Mouse (Mus musculus) G1E (cell line): Measurements from ENCODE around the gene Grik4. TPM values are rescaled to one million over a fixed set of nuclear protein-coding genes. Genes with fewer than 3 reads are reported as not detected.

ENCODE experiments used
- ATAC-seq: 2 replicates; pipeline ENCODE4 v1.8.0; 2016; ENCODE audit warnings: mild to moderate bottlenecking; ENCODE audit not compliant: insufficient number of reproducible peaks, poor library complexity, low FRiP score, severe bottlenecking; ENCODE audit errors: extremely low read depth
- DNase-seq: peaks from one replicate; pipeline ENCODE4 v3.0.0; 2012; ENCODE audit warnings: low spot score
- H3K27me3 ChIP-seq: 2 replicates; pipeline ENCODE4 v1.6.1; 2012; ENCODE audit warnings: mild to moderate bottlenecking, low read length, inconsistent platforms; ENCODE audit not compliant: insufficient read depth
- H3K36me3 ChIP-seq: replicated peaks from 2 replicates; pipeline ENCODE3; 2012; ENCODE audit warnings: mild to moderate bottlenecking, inconsistent platforms
- H3K4me1 ChIP-seq: 2 replicates; pipeline ENCODE4 v1.6.1; 2012; ENCODE audit warnings: low read depth, low read length, inconsistent platforms, mixed read lengths; ENCODE audit not compliant: insufficient read depth
- H3K4me3 ChIP-seq: 2 replicates; pipeline ENCODE4 v1.5.1; 2012; ENCODE audit warnings: low read depth, mild to moderate bottlenecking, inconsistent platforms, low read length, moderate library complexity, mixed read lengths
- H3K9me3 ChIP-seq: replicated peaks from 2 replicates; pipeline ENCODE4 v1.6.1; 2012; ENCODE audit warnings: inconsistent platforms
- CTCF ChIP-seq: IDR thresholded peaks from 2 replicates; pipeline ENCODE4 v1.5.1; 2012; ENCODE audit warnings: low read depth, low read length, inconsistent platforms, mixed read lengths
- GATA1 ChIP-seq: IDR thresholded peaks from 2 replicates; pipeline ENCODE4 v1.6.1; 2012; ENCODE audit warnings: borderline replicate concordance, low read length, inconsistent platforms, mixed read lengths
- GATA2 ChIP-seq: IDR thresholded peaks from 2 replicates; pipeline ENCODE4 v1.6.1; 2012; ENCODE audit warnings: low read depth, low read length, inconsistent platforms, borderline replicate concordance
- POLR2AphosphoS5 ChIP-seq: IDR thresholded peaks from 2 replicates; pipeline ENCODE4 v1.6.1; 2012; ENCODE audit warnings: low read depth, low read length, inconsistent platforms; ENCODE audit not compliant: insufficient replicate concordance
- TAL1 ChIP-seq: conservative IDR thresholded peaks from 2 replicates; pipeline ENCODE4 v1.6.1; 2012; ENCODE audit warnings: low read depth, low read length, inconsistent platforms, mixed read lengths
- polyA plus RNA-seq: library from polyadenylated mRNA; stranded (reverse); fragments of >175 nt; gene quantifications from 2 replicates; pipeline ENCODE4 v1.2.3, GENCODE M21; 2012
- total RNA-seq, 2 experiments: library from RNA; stranded (forward) in 1 of 2; stranded (reverse) in 1 of 2; fragments of 200-1000 nt in 1 of 2; fragments of >200 nt in 1 of 2; fragmentation: Nextera tagmentation in 1 of 2; gene quantifications; 2 replicates each; pipeline ENCODE4 v1.2.3; 2014 to 2017

Gene Grik4
- total and polyA plus RNA-seq, 3 experiments, result under 0.01 TPM; not detected in 2

GRCm38 (mm10) chr9:42887930-42888329, 56.4 kb downstream of the Grik4 start:
- Histone ChIP-seq H3K4me3 (no peak overlapping the region), H3K9me3 (peaks cover 14% of the 10 kb centered on the region), H3K4me1 (no peaks in the 10 kb centered on the region), H3K27me3 (no peaks in the 10 kb centered on the region), H3K36me3 (no peaks in the 10 kb centered on the region)
- TF ChIP-seq TAL1, result no peak
- TF ChIP-seq GATA1, result no peak
- TF ChIP-seq POLR2AphosphoS5, result no peak
- TF ChIP-seq CTCF, result no peak
- no peak for TF ChIP-seq GATA2
- ATAC-seq, result no peak
- DNase-seq, result no peak

- Histone ChIP-seq H3K36me3 (no peaks in the 10 kb centered on the region), H3K27me3 (no peaks in the 10 kb centered on the region), H3K4me3 (no peak overlapping the region), H3K4me1 (no peaks in the 10 kb centered on the region), H3K9me3 (peaks cover 11% of the 10 kb centered on the region)
- TF ChIP-seq GATA1 (no peak), CTCF (no peak), POLR2AphosphoS5 (no peak), GATA2 (no peak), TAL1 (no peak)
- ATAC-seq (no peak), DNase-seq (no peak)
Measured at GRCm38 (mm10) chr9:42886112-42886766, 58.1 kb downstream of the Grik4 start.

GRCm38 (mm10) chr9:42885566-42885965, 58.7 kb downstream of the Grik4 start:
- no peak overlapping the region for H3K4me3 ChIP-seq
- no peaks in the 10 kb centered on the region for H3K27me3 ChIP-seq
- no peak for TF ChIP-seq CTCF
- no peak for TF ChIP-seq GATA2
- no peak for TF ChIP-seq TAL1
- no peak for TF ChIP-seq POLR2AphosphoS5
- no peak for TF ChIP-seq GATA1
- no peaks in the 10 kb centered on the region for H3K4me1 ChIP-seq
- peaks cover 9% of the 10 kb centered on the region for H3K9me3 ChIP-seq
- ATAC-seq (no peak), DNase-seq (no peak)
- no peaks in the 10 kb centered on the region for H3K36me3 ChIP-seq

GRCm38 (mm10) chr9:42885123-42885522, 59.2 kb downstream of the Grik4 start:
- Histone ChIP-seq H3K36me3 (no peaks in the 10 kb centered on the region), H3K4me1 (no peaks in the 10 kb centered on the region), H3K27me3 (no peaks in the 10 kb centered on the region), H3K9me3 (peaks cover 8% of the 10 kb centered on the region), H3K4me3 (no peak overlapping the region)
- TF ChIP-seq TAL1 (no peak), POLR2AphosphoS5 (no peak)
- ATAC-seq, result no peak
- DNase-seq, result no peak

DNA sequence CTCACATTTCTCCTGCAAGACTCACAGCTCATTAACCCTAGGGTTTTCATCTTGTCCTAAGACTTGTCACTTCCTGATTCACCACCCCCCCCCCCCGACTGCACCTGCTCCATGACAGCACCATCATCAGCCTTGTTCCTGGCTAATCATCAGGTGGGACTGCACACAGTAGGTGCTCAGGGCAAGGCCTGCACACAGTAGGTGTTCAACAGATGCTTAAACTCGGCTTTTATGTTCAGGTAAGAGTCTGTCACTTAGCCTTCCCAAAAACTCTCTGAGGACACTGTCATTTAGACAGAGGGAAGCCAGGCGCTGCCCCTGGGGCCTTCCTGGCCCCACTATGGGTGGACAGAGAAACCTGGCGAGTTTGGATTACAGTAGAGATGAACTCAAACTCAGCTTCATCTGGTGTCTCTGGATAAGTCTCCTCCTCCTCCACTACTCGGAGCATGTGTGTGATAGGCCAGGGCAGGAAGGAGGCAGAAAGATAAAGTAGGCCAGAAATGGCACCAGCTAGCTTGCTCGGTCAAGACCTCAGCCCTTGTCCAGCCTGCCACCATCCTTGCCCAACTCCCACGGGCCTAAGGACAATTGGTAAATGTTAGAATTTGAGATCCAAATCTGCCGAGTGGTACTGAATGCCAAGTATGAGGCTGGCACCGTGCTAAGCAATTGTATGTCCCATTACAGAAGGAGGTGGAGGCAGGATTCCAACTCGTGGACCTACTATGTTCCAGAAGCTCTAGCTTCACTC, 61.1 kb downstream of the Grik4 start:
- TF ChIP-seq GATA2 (no peak), GATA1 (no peak), CTCF (no peak), TAL1 (no peak), POLR2AphosphoS5 (no peak)
- Histone ChIP-seq H3K27me3 (no peaks in the 10 kb centered on the region), H3K9me3 (peaks cover 5% of the 10 kb centered on the region), H3K36me3 (no peaks in the 10 kb centered on the region), H3K4me1 (no peaks in the 10 kb centered on the region), H3K4me3 (no peak overlapping the region)
- ATAC-seq (no peak), DNase-seq (no peak)

- TF ChIP-seq GATA2 (no peak), GATA1 (no peak), POLR2AphosphoS5 (no peak), TAL1 (no peak), CTCF (no peak)
- ATAC-seq (no peak), DNase-seq (no peak)
- H3K36me3 ChIP-seq, result no peaks in the 10 kb centered on the region
- no peaks in the 10 kb centered on the region for H3K27me3 ChIP-seq
- H3K4me1 ChIP-seq, result no peaks in the 10 kb centered on the region
- no peak overlapping the region for H3K4me3 ChIP-seq
- H3K9me3 ChIP-seq, result peaks cover 5% of the 10 kb centered on the region
Measured at GRCm38 (mm10) chr9:42882313-42882712, 62.0 kb downstream of the Grik4 start.
